Mouse (Mus musculus) MEL (cell line): Measurements from ENCODE around the gene Sh2d6. TPM values are rescaled to one million over a fixed set of nuclear protein-coding genes. Genes with fewer than 3 reads are reported as not detected.

Experiments used
- DNase-seq: peaks from one replicate; pipeline ENCODE4 v3.0.0; 2011; ENCODE audit warnings: low read depth, low spot score
- H3K27ac ChIP-seq: 2 replicates; pipeline ENCODE4 v1.5.1; 2012; ENCODE audit warnings: low read depth, mild to moderate bottlenecking, control low read depth, low read length, moderate library complexity; ENCODE audit not compliant: control insufficient read depth
- H3K27me3 ChIP-seq, 2 experiments: fragments of 150-350 bp in 1 of 2; sonication (generic) in 1 of 2; 2 replicates each; pipeline ENCODE4 v1.6.1; 2012; ENCODE audit warnings: low read length in 2 of 2, mild to moderate bottlenecking in 2 of 2, improper control_type of control experiment in 1 of 2, moderate library complexity in 1 of 2; ENCODE audit not compliant: insufficient read depth in 2 of 2, control insufficient read depth in 1 of 2
- H3K36me3 ChIP-seq, 2 experiments: 2 replicates each; pipeline ENCODE4 v1.6.1; 2012 to 2014; ENCODE audit warnings: low read length in 2 of 2, improper control_type of control experiment in 1 of 2, inconsistent platforms in 1 of 2, mild to moderate bottlenecking in 1 of 2; ENCODE audit not compliant: insufficient read depth in 2 of 2, control insufficient read depth in 1 of 2
- H3K4me1 ChIP-seq, 2 experiments: fragments of 150-350 bp in 1 of 2; sonication (generic) in 1 of 2; 2 replicates each; pipeline ENCODE4 v1.6.1; 2012; ENCODE audit warnings: low read length in 2 of 2, improper control_type of control experiment in 1 of 2, mild to moderate bottlenecking in 1 of 2; ENCODE audit not compliant: insufficient read depth in 2 of 2, control insufficient read depth in 1 of 2
- H3K4me3 ChIP-seq, 2 experiments: fragments of 150-350 bp in 1 of 2; sonication (generic) in 1 of 2; 2 replicates each; pipeline ENCODE4 v1.5.1; 2012; ENCODE audit warnings: low read depth in 2 of 2, low read length in 2 of 2, mild to moderate bottlenecking in 2 of 2, moderate library complexity in 2 of 2, control low read depth in 1 of 2, improper control_type of control experiment in 1 of 2; ENCODE audit not compliant: control insufficient read depth in 1 of 2, insufficient read depth in 1 of 2
- H3K79me2 ChIP-seq: 2 replicates; pipeline ENCODE4 v1.6.1; 2012; ENCODE audit warnings: mild to moderate bottlenecking, low read length, moderate library complexity; ENCODE audit not compliant: control insufficient read depth, poor library complexity, insufficient read depth
- H3K9ac ChIP-seq: 2 replicates; pipeline ENCODE4 v1.6.1; 2012; ENCODE audit warnings: low read depth, mild to moderate bottlenecking, control low read depth, low read length, moderate library complexity; ENCODE audit not compliant: control insufficient read depth, poor library complexity, severe bottlenecking
- H3K9me3 ChIP-seq: fragments of 150-350 bp; sonication (generic); replicated peaks from 2 replicates; pipeline ENCODE4 v1.6.1; 2012; ENCODE audit warnings: mild to moderate bottlenecking, low read length, improper control_type of control experiment, moderate library complexity; ENCODE audit not compliant: insufficient read depth
- CHD1 ChIP-seq: IDR thresholded peaks from 2 replicates; pipeline ENCODE4 v1.6.1; 2012; ENCODE audit warnings: low read depth, mild to moderate bottlenecking, inconsistent platforms, low read length, improper control_type of control experiment
- GABPA ChIP-seq: IDR thresholded peaks from 2 replicates; pipeline ENCODE4 v1.6.1; 2012; ENCODE audit warnings: low read depth, mild to moderate bottlenecking, inconsistent platforms, low read length, improper control_type of control experiment, moderate library complexity
- GATA1 ChIP-seq: IDR thresholded peaks from 2 replicates; pipeline ENCODE4 v1.6.1; 2011; ENCODE audit warnings: low read depth, low read length, improper control_type of control experiment
- HCFC1 ChIP-seq: IDR thresholded peaks from 2 replicates; pipeline ENCODE4 v1.6.1; 2012; ENCODE audit warnings: low read depth, mild to moderate bottlenecking, inconsistent platforms, low read length, improper control_type of control experiment, moderate library complexity
- KAT2A ChIP-seq: conservative IDR thresholded peaks from 2 replicates; pipeline ENCODE4 v1.6.1; 2012; ENCODE audit warnings: low read depth, low read length, improper control_type of control experiment, inconsistent platforms
- MAFK ChIP-seq: IDR thresholded peaks from 2 replicates; pipeline ENCODE4 v1.6.1; 2011; ENCODE audit warnings: low read depth, mild to moderate bottlenecking, low read length, improper control_type of control experiment, borderline replicate concordance
- MAX ChIP-seq: IDR thresholded peaks from 2 replicates; pipeline ENCODE4 v1.6.1; 2011; ENCODE audit warnings: low read length, improper control_type of control experiment
- MAZ ChIP-seq: IDR thresholded peaks from 2 replicates; pipeline ENCODE4 v1.6.1; 2012; ENCODE audit warnings: low read depth, mild to moderate bottlenecking, inconsistent platforms, low read length, improper control_type of control experiment
- NELFE ChIP-seq: IDR thresholded peaks from 2 replicates; pipeline ENCODE4 v1.6.1; 2011; ENCODE audit warnings: low read depth, low read length, improper control_type of control experiment
- POLR2AphosphoS2 ChIP-seq: IDR thresholded peaks from 2 replicates; pipeline ENCODE4 v1.6.1; 2011; ENCODE audit warnings: low read length, improper control_type of control experiment
- RAD21 ChIP-seq: IDR thresholded peaks from 2 replicates; pipeline ENCODE4 v1.6.1; 2011; ENCODE audit warnings: mild to moderate bottlenecking, low read depth, low read length, improper control_type of control experiment
- RCOR1 ChIP-seq: IDR thresholded peaks from 2 replicates; pipeline ENCODE4 v1.6.1; 2012; ENCODE audit warnings: low read depth, mild to moderate bottlenecking, inconsistent platforms, low read length, improper control_type of control experiment
- SIN3A ChIP-seq: IDR thresholded peaks from 2 replicates; pipeline ENCODE4 v1.6.1; 2012; ENCODE audit warnings: low read length, improper control_type of control experiment, inconsistent platforms
- TBP ChIP-seq: IDR thresholded peaks from 2 replicates; pipeline ENCODE4 v1.8.0; 2011; ENCODE audit warnings: low read depth, low read length, improper control_type of control experiment
- TCF12 ChIP-seq: IDR thresholded peaks from 2 replicates; pipeline ENCODE4 v1.6.1; 2014; ENCODE audit warnings: low read depth, mild to moderate bottlenecking, inconsistent platforms, low read length, improper control_type of control experiment, moderate library complexity
- UBTF ChIP-seq: IDR thresholded peaks from 2 replicates; pipeline ENCODE4 v1.6.1; 2012; ENCODE audit warnings: low read depth, mild to moderate bottlenecking, inconsistent platforms, low read length, improper control_type of control experiment, moderate library complexity, borderline replicate concordance; ENCODE audit not compliant: insufficient read depth
- USF1 ChIP-seq: IDR thresholded peaks from 2 replicates; pipeline ENCODE4 v1.6.1; 2014; ENCODE audit warnings: low read depth, mild to moderate bottlenecking, inconsistent platforms, low read length, improper control_type of control experiment, moderate library complexity
- ZNF384 ChIP-seq: IDR thresholded peaks from 2 replicates; pipeline ENCODE4 v1.6.1; 2012; ENCODE audit warnings: low read depth, mild to moderate bottlenecking, inconsistent platforms, low read length, improper control_type of control experiment
- polyA plus RNA-seq, 2 experiments: library from polyadenylated mRNA; stranded (reverse) in 1 of 2; unstranded in 1 of 2; fragments of >175 nt in 1 of 2; fragments of >200 nt in 1 of 2; gene quantifications; 2 replicates each; pipeline versions ENCODE4 v1.2.1 to v1.2.4; 2012; ENCODE audit warnings: low replicate concordance in 2 of 2, low read depth in 1 of 2; ENCODE audit not compliant: insufficient read length in 2 of 2, insufficient read depth in 1 of 2, missing spikeins in 1 of 2
- total RNA-seq: library from RNA; depleted of rRNA; stranded (reverse); fragments of 300-350 nt; gene quantifications from 2 replicates; pipeline ENCODE4 v1.2.3, GENCODE M21; 2012

Sh2d6 gene
- total and polyA plus RNA-seq, 3 experiments: 0.17 TPM; not detected in 2

GRCm38 (mm10) chr6:72565506-72565905 lies 44.0 kb upstream of the Sh2d6 start:
- no peaks in the 10 kb centered on the region for H3K9me3 ChIP-seq
- H3K79me2 ChIP-seq: no peaks in the 10 kb centered on the region
- peaks cover 0 to 5% of the 10 kb centered on the region in 2 experiments; a peak in 2 of 4 replicates for H3K36me3 ChIP-seq
- H3K4me1 ChIP-seq: no peaks in the 10 kb centered on the region
- no peak overlapping the region for H3K4me3 ChIP-seq
- peak overlapping the region; percentile 23 for H3K9ac ChIP-seq
- no peak for TF ChIP-seq HCFC1
- no peak for TF ChIP-seq KAT2A
- TF ChIP-seq SIN3A: no peak; the same call in 1 of the 2 replicates
- no peak for TF ChIP-seq TBP
- no peak for TF ChIP-seq GABPA
- no peak for TF ChIP-seq MAZ
- TF ChIP-seq TCF12: no peak
- TF ChIP-seq RAD21: no peak
- no peak for TF ChIP-seq UBTF
- TF ChIP-seq CHD1: no peak
- no peak for TF ChIP-seq POLR2AphosphoS2
- no peak for TF ChIP-seq GATA1
- TF ChIP-seq MAX: no peak
- TF ChIP-seq NELFE: no peak
- no peak for TF ChIP-seq MAFK
- TF ChIP-seq ZNF384: no peak
- no peak overlapping the region for H3K27ac ChIP-seq
- no peaks in the 10 kb centered on the region for H3K27me3 ChIP-seq
- no peak for DNase-seq

- no peaks in the 10 kb centered on the region for H3K9me3 ChIP-seq
- no peaks in the 10 kb centered on the region for H3K27me3 ChIP-seq
- H3K9ac ChIP-seq: no peak overlapping the region
- no peak for TF ChIP-seq USF1
- TF ChIP-seq ZNF384: no peak
- TF ChIP-seq CHD1: no peak
- no peak for TF ChIP-seq TCF12
- TF ChIP-seq RCOR1: no peak
- DNase-seq: no peak
- H3K4me3 ChIP-seq: no peak overlapping the region
- H3K79me2 ChIP-seq: no peaks in the 10 kb centered on the region
- peaks cover 0 to 7% of the 10 kb centered on the region in 2 experiments; a peak in 2 of 4 replicates for H3K36me3 ChIP-seq
- no peak overlapping the region for H3K27ac ChIP-seq
- no peaks in the 10 kb centered on the region for H3K4me1 ChIP-seq
Observed at GRCm38 (mm10) chr6:72562894-72563293, 41.4 kb upstream of the Sh2d6 start.
